Mouse (Mus musculus) thymus, postnatal 14 days (tissue): ENCODE measurements around the gene Dmpk.
"Not testable (repeated sequence)": the region's sequence is repeated elsewhere in the genome, so short reads cannot be mapped to it uniquely, and the experiment has no call there.

Experiments
- DNase-seq: peaks from one replicate; pipeline ENCODE4 v3.0.0; 2021

The Dmpk gene

DNA sequence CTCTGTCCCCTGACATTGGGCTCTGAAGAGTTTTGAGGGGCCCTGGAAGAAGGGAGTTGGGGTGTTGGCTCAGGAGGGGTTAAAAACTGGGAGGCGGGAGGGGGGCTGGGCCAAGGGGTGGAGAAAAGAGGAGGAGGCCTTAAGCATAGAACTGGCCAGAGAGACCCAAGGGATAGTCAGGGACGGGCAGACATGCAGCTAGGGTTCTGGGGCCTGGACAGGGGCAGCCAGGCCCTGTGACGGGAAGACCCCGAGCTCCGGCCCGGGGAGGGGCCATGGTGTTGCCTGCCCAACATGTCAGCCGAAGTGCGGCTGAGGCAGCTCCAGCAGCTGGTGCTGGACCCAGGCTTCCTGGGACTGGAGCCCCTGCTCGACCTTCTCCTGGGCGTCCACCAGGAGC is at the start of gene Dmpk:
Gene Dmpk, plus strand, starts transcription at position 149 of the 400 bp plus-strand sequence.
- no peak for DNase-seq

DNA sequence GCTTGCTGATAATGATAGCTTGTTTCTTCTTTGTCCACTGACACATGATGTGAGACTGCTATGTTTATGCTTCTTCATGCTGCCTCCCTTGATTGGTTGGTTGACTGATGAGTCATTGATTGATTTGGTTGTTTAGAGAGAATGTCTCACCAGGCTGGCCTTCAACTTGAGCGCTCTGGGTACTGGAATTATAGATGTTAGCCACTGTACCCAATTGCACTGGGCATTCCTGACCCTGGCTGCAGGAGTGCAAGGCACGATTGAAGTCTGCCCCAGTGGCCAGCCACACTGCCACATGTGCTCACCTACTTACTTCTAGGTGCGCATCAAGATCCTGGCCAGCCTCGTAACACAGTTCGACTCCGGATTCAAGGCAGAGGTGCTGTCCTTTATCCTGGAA is 39.0 kb upstream of the Dmpk start:
- no peak for DNase-seq

DNA sequence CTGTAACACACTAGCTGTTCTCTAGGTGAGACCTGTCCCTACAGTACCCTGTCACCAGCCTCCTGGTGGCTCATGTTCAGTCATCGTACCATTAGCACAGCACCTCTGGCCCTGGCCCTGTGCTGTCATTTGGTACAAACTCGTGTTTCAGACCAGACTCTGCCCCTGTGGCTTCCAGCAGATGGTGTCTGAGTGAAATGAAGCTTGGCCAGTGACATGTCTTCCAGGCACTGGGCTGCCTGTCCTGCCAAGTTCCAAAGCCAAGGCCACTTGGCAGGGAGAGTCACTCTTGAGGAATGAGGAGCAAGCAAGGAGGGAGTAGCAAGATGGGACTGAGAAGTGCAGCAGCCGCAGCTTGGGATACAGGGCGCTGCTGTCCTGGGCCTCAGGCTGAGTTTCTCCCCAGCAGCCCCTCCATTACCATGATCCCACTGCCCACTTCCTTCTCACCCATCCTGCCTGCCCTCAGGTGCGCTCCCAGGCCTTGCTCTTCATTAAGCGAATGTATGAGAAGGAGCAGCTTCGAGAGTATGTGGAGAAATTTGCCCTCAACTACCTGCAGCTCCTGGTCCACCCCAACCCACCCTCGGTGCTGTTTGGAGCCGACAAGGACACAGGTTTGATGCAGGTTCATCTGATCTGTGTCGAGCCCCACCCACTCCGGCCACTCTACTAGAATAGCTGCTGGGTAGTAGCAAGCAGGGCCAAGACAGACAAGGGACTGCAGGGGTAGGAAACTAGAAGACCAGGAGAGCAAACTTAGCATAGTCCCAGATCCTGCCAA is 37.2 kb upstream of the Dmpk start:
- DNase-seq: no peak

DNA sequence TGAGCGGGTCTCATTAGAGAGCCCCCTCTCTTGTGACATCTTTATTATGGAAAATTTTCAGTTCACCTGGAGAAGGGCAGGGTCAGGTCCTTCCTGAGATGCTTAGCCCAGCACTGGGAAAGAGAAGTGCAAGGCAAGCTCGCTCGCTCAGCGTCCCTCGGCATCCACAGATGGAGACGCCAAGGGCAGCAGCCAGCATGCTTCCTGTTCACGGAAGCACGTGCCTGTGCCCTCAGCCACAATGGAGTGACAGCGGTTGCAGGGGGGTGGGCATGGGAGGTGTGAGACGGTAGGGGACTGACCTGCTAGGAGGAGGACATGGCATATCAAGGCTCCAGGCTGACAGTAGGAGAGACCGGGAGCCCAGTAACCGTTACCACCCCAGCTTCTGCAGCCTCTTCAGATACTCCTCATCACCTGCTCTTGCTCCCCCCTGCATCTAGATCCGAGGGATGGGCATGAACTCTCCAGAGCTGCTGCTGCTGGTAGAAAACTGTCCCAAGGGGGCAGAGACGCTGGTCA is 35.6 kb upstream of the Dmpk start:
- no peak for DNase-seq

DNA sequence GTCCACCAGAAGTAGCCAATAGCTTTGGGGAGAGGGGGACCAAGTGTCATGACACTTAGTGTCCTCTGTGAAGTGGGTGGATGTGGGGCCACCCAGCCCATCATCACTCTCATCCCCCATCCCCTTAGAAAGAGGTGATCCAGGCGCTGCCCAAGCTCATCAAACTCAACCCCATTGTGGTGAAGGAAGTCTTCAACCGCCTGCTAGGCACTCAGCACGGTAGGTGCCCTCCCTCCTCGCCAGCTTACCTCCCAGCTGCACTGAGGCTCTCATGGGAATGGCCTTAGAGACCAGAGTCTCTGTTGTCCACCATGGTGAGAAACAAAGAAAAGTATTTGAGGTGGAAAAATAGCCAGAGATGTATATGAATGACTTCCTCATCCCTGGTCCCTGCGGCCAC is 34.4 kb upstream of the Dmpk start:
- no peak for DNase-seq

DNA sequence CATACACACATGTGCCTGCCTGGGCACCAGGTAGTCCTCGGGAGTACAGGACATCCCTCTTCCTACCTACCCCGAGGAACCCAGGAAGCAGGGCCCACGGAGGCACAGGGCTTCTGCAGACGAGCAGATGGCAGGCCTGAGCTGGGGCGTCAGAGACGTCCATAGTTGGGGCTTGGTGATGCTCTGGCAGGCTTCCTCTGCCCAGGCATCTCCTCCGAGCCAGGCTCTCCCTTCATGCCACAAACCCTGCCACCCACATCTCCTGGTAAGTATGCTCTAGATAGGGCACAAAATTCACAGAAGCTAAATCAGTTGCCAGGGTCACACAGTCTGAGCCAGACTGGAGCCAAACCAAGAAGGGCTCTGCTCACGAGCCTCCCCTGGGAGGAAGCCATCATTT is 33.5 kb upstream of the Dmpk start:
- DNase-seq: no peak

DNA sequence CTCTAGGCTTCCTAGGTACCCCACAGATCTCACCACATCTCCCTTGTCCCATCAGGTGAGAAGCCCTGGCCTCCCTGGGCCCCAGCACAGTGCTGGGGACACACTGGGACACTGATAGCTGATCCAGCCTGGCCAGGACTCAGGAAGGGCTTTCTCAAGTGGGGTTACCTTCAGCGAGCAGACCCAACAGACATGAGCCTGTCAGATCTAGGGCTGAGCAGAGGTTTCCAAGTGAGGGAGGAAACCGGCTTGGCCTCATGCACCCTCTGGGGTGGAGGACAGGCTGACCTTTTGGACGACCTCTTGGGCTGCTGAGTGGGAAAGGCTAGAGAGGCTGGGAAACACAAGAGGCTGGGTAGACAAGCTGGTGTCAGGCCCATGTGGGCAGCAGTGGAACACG is 32.5 kb upstream of the Dmpk start:
- DNase-seq: no peak

DNA sequence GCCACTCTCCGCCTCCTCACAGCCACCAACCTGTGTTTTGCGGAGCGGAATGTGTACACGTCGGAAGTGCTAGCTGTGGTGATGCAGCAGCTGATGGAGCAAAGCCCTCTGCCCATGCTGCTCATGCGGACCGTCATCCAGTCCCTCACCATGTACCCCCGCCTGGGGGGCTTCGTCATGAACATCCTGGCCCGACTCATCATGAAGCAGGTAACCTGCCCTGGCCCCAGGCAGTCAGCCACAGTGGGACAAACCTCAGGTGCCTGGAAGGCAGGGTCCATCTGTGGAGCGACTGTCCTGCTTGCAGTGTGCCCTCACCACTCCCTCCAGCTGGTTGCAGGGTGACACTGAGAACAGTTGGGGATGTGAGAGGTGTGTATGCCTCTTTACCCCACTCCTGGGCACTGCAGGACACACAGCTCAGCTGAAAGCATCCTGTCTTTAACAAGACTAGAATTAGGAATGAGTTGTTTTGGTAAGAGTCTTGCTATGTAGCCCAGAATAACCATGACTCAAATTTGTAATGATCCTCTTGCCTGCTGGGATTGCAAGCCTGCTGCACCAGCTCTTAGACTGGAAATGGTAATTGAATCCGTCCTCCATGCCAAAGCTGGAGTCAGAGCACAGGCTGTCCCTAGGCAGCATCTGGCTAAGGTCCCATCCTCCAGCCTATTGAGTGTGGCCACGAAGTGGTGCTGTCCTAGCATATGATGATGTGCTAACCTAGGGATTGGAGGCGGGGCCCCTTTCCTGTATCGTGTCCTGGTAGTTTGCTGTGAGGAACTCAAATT is 31.1 kb upstream of the Dmpk start:
- DNase-seq: no peak

DNA sequence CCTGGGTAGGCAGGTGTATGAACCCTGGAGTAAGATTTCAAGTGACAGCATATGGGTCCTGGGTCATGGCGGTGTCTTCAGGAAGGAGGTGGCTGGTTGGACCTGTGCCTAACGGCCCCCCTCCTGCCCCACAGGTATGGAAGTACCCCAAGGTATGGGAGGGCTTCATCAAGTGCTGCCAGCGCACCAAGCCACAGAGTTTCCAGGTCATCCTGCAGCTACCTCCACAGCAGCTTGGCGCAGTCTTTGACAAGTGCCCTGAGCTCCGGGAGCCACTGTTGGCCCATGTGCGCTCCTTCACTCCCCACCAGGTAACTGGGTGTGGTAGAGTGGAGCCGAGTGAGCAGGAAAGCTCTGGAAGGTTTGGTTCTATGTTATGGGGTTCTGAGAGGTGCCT is 30.5 kb upstream of the Dmpk start:
- no peak for DNase-seq

DNA sequence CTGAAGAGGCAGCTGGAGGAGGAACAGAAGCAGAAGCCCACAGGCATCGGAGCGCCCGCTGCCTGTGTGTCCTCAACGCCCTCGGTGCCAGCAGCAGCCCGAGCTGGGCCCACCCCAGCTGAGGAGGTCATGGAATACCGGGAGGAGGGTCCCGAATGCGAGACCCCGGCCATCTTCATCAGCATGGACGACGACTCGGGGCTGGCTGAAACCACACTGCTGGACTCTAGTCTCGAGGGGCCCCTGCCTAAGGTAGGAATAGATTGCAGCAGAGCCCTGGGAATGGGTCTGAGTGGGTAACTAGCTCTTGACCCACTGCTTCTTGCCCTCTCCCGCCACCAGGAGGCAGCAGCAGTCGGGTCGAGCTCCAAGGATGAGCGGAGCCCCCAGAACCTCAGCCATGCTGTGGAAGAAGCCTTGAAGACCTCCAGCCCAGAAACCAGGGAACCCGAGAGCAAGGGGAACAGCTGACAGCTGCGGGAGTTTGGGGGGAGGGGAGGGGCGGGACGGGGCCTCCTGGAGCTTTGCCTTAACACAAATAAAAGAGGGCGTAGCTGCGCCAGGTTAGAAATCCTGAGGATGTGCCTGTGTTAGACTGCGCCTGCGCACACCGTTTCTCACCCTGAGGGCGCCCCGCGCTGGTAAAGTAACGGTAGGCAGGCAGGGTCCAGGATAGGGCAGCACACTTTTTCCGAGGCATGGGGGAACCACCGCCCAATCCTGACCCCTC is 29.4 kb upstream of the Dmpk start, which contains the start of gene Rsph6a:
Gene Rsph6a, plus strand, starts transcription at position 644 of the 730 bp plus-strand sequence.
- DNase-seq: peak; percentile 52

DNA sequence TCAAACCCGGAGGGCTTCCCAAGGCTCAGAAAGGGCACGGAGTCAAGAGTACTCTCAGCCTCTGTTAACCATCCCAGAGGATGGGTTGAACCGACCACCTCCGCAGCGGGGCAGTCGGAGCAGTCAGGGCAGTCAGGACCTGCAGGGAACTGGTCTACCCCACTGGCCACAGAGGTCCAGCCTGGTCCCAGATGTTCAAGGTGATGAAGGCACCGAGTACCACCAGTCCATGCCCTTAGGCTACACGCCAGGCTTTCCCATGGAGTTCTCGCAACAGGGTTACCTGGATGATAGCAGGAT is 28.9 kb upstream of the Dmpk start:
- no peak for DNase-seq

DNA sequence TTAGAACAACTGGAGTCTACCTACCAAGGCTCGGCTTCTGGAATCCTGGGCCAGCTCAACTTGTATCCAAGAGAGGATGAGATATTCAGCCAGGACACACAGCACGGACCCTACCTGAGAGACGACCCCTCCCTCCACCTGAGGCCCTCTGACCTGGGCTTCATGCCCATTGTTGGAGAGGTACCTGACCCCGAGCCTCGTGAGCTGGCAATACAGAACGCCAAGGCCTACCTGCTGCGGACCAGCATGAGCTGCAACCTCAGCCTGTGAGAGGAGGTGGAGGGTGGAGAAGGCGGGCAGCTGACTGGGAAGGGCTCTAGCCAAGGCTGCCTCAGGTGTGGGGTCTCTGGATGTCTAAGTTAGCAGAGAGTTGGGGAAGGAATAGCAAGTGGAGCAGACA is 28.5 kb upstream of the Dmpk start:
- no peak for DNase-seq

DNA sequence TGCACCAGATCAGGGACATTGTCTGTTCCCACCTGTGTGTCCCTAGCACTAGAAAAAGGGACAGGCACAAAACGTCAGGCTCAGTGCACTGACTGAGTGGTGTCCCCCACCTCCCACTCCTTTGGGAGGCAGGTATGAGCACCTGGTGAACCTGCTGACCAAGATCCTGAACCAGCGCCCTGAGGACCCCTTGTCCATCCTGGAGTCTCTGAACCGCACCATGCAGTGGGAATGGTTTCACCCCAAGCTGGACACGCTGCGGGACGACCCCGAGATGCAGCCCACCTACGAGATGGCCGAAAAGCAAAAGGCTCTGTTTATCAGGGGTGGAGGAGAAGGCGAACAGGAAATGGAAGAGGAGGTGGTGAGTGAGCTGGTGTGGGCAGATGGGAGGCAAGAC is 26.2 kb upstream of the Dmpk start:
- DNase-seq: no peak

DNA sequence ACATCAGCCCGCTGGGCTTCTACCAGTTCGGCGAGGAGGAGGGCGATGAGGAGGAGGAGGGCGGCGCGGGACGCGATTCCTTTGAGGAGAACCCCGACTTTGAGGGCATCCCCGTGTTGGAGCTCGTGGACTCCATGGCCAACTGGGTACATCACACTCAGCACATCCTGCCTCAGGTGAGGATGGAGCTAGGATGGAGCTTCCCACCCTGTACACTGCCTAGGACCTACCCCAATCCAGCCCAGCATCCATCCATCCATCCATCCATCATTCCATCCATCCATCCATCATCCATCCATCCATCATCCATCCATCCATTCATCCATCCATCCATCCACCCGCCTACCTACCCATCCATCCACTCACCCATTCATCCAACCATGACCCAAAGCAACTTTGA is 17.8 kb upstream of the Dmpk start:
- no peak for DNase-seq

DNA sequence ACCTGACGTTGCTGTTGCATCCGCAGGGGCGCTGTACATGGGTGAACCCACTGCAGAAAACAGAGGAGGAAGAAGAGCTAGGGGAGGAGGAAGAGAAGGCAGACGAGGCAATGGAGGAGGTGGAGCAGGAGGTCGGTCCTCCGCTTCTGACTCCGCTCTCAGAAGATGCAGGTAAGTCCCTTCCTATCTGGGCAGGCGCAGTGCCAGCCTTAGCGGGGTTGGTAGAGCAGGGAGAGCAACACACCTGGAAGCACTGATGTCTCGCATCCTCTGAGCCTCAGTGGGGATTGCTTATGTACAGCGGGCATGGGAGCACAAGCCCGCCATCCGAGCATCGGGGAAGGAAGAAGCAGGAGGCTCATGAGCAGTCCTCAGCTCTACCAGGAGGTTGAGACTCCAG is 16.6 kb upstream of the Dmpk start:
- DNase-seq: no peak

DNA sequence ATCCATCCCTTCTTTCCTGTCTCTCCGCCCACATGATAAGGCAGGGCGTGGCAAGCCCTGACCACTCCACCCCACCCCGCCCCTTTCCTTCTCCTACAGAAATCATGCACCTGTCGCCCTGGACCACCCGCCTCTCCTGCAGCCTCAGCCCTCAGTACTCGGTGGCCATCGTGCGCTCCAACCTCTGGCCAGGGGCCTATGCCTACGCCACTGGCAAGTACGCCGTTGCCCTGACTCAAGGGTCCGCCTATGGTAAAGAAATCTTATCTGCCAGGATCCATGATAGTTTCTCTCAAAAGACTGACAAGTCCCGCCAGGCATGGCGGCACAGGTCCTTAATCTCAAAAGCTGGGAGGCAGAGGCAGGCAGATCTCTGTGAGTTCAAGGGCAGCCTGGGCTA is 15.7 kb upstream of the Dmpk start:
- DNase-seq: no peak

DNA sequence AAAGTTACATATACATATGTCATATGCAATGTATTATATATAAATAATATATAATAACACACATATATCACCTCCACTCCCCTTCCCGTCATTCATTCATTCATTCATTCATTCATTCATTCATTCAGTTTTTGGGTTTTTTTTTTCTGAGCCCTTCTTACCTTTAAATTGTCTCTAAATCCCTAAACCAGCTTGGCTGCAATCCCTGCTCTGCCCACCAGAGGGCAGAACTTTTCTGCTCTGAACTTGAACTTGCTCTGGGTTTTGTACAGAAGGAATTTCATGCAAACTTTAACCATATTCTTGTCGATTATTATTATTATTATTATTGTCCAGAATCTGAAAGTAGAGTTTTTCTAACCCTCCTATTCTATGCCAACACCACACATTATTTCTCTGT is 14.9 kb upstream of the Dmpk start:
- peak; percentile 78 for DNase-seq

DNA sequence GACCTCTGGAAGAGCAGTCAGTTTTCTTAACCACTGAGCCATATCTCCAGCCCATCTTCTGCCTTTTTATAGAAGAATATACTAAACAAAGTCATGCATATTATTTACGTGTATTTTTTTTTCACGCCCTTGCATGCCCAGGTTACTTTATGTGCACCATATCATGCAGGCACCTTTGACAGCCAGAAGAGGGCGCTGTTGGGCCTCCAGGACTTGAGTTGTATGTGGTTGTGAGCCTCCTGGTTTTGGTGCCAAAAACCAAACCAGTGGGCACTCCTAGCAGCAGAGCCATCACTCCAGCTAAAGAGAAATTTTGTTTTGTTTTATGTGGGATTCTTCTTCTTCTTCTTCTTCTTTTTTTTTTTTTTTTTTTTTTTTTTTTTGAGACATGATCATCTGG is 14.1 kb upstream of the Dmpk start:
- no peak for DNase-seq

DNA sequence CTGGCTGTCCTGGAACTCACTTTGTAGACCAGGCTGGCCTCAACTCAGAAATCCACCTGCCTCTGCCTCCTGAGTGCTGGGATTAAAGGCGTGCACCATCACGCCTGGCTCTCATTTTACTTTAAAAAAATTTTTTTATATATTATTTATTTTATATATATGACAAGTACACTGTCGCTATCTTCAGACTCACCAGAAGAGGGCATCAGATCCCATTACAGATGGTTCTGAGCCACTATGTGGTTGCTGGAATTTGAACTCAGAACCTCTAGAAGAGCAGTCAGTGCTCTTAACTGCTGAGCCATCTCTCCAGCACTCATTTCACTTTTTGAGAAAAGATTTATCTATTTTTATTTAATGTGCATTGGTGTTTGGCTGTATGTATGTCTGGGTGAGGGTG is 12.6 kb upstream of the Dmpk start:
- not testable (repeated sequence) for DNase-seq

DNA sequence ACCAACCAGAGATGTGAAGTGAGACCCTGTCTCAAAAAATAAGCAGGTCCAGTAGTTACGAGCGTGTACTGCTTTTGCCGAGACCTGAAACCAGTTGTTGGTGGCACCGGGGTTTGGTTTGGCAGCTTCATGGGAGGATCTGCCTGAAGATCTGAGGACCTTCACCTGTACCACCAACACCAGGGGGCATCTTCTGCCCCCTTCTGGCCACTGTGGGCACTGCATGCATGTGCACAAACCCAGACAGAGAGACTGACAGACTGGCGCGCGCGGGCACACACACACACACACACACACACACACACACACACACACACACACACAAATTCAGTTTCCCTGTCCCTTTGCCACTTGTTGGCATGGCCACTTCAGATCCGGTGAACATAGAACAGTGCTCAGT is 10.1 kb upstream of the Dmpk start:
- DNase-seq: peak; percentile 72

DNA sequence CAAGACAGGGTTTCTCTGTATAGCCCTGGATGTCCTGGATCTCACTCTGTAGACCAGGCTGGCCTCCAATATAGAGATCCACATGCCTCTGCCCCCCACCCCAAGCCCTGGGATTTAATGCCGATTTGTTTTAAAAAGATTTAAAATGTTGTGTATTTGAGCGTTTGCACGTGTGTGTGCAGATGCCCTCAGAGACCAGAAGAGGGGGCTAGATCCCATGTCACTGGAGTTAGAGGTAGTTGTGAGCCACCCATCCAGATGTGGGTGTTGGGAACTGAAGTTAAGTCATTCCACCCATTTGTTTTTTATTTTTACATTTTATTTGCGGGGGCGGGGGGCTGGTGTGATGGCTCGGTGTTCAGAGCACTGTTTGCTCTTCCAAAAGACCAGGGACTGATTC is 9.2 kb upstream of the Dmpk start:
- no peak for DNase-seq

DNA sequence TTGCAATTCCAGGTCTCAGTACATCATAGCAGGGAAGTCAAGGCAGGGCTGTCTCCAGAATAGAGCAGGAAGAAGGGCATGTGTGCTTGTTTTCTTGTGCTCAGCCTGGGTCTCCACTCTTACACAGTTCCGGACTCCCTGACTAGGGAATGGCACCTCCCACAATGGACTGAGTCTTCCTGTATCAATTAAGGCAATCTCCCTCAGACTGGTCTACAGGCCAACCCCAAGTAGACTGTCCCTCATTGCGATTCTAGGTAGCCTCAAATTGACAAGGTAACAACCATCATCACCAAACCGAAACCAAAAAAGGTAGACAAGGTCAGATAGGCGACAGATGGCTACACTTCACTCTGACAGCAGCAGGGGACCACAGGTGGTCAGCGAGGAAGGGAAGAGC is 8.4 kb upstream of the Dmpk start:
- no peak for DNase-seq

DNA sequence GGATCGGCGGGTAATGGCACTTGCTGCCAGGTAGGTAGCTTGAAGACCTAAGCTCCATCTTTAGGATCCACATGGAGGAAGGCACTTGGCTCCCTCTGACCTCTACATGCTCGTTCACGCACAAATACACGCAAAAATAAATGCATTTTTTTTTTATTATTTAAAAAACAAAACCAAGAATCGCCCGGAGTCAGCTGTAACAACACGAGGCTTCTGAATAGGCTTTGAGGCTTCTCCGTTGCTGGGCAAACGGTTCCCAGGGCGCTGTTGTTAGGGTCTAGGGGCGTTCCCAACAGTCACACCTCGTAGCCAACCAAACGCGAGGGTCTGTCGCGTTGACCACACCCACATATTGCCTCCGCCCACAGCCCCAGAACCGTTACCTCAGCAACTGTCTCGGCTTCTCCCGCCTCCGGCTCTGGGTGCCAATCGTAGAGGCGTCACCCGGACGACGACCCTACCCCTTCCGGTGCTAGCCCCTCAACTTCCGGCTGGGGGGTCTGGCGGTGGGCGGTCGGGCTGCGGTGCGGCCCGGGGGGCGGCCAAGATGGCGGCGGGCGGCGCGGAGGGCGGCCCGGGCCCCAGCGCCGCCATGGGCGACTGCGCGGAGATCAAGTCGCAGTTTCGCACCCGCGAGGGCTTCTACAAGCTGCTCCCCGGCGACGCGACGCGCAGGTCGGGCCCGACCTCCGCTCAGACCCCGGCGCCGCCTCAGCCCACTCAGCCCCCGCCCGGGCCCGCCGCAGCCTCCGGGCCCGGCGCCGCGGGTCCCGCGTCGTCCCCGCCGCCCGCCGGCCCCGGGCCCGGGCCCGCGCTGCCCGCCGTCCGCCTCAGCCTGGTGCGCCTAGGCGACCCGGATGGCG is 7.7 kb upstream of the Dmpk start, which contains the start of gene Dmwd:
Gene Dmwd, plus strand, starts transcription at position 505 of the 863 bp plus-strand sequence.
- peak; percentile 95 for DNase-seq
